Mouse (Mus musculus): ENCODE measurements at regions not wholly inside any gene's neighbourhood (a gene's known extent, or its start where the extent isn't known, plus 50 kb on each side); places are given as distances from the start of the nearest gene placed in this dataset.

DNA sequence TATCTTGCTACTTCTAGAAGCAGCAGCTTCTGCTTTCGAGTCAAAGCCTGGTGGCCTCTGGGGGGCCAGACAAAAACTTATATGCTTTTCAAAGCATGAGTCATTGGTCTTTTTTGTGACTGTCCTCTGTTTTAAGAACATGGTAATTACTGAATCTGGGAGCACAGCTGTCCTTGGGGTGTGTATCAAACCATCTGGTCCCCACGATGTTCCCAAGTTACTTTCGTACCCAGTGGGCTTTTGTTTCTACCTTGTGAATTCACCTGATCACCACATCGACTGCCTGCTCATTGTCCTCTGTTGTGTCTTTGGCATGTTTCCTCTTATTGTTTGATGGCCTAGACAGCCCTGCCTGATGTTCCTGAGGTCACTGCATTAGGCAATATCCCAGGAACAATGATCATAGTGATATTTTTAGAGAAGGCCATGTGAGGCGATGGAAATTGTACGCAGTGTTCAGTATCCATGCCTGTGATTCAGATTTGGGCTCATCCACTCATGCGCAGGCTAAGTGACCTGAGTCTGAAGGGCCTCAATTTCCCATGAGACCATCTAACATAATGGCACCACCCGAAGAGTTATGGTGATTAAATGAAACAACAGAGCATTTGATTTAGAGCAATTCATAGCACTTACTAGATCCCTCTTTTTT is 275.1 kb upstream of the Gm21798 start:
- TF ChIP-seq CTCF (IDR thresholded peaks at IDR 0.05 in 2 of 3, conservative IDR thresholded peaks at IDR 0.05 in 1 of 3; ENCODE audit: control insufficient read depth in 1 of 3, insufficient read depth in 1 of 3, low read depth in 2 of 3, low read length in 3 of 3, poor library complexity in 1 of 3, severe bottlenecking in 1 of 3) (no peak), EP300 (IDR thresholded peaks at IDR 0.05; ENCODE audit: low read depth in 1 of 2, low read length in 2 of 2) (no peak), GATA1 (IDR thresholded peaks at IDR 0.05; ENCODE audit: low read depth, low read length) (no peak), POLR2A (IDR thresholded peaks at IDR 0.05; ENCODE audit: control insufficient read depth in 1 of 2, insufficient read depth in 1 of 2, low read depth in 1 of 2, low read length in 2 of 2, poor library complexity in 1 of 2) (no peak), POLR2AphosphoS5 (IDR thresholded peaks at IDR 0.05; ENCODE audit: borderline replicate concordance, low read depth, low read length) (no peak), MYB (IDR thresholded peaks at IDR 0.05; ENCODE audit: low read depth, low read length) (no peak), BHLHE40 (IDR thresholded peaks at IDR 0.05; ENCODE audit: borderline replicate concordance, low read depth, low read length) (no peak), ETS1 (IDR thresholded peaks at IDR 0.05; ENCODE audit: low read depth, low read length) (no peak), UBTF (IDR thresholded peaks at IDR 0.05; ENCODE audit: borderline replicate concordance, insufficient read depth, low read depth, low read length) (no peak)

Data from MEL (cell line).